Mouse (Mus musculus): ENCODE data around the gene Cyp1a1. TPM values are rescaled to one million over a fixed set of nuclear protein-coding genes. Genes with fewer than 3 reads are reported as not detected.

Cyp1a1 gene
- polyA plus RNA-seq (2015; fragmentation: Nextera tagmentation; extraction: Ambion mirVana) = 0.23 and 0.25 TPM in 2 replicates

DNA sequence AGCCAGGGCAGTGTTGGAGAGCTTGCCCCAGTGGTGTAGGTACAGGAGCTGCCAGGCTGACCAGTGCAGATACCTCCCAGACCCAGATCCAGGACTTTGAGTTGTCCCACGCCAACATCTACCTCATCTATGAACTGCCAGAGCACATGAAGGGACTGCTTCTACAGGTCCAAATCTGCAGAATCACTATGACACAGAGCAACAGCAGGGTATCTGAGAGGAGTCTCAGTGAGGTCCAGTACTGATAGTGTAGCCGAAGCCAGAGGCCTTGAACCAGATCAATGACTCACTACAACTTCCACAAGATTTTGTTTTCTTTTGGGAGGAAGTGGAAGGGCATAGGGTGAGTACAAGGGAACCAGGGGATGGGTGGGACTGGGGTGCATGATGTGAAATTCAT lies at the start of gene Cyp1a1:
Gene Cyp1a1, plus strand, starts transcription at position 178 of the 400 bp plus-strand sequence.
- Histone ChIP-seq H3K36me3 (ENCODE audit: insufficient read depth, low read length) (no peaks in the 10 kb centered on the region), H3K4me2 (replicated peaks; ENCODE audit: low read depth, low read length) (no peak within 1 kb of the TSS), H3K9me3 (ENCODE audit: low read length) (no peaks in the 10 kb centered on the region), H3K4me1 (ENCODE audit: insufficient read depth, low read length) (no peaks in the 10 kb centered on the region), H3K9ac (replicated peaks; ENCODE audit: low read length) (no peak within 1 kb of the TSS), H3K27ac (ENCODE audit: low read length) (no peak within 1 kb of the TSS), H3K27me3 (ENCODE audit: insufficient read depth, low read length) (no peaks in the 10 kb centered on the region), H3K4me3 (ENCODE audit: low read length) (no peak within 1 kb of the TSS)
- no peak for ATAC-seq (ENCODE audit: low FRiP score, low TSS enrichment)
- WGBS = 89% methylated on average over 2 of the region's 2 CpGs

DNA sequence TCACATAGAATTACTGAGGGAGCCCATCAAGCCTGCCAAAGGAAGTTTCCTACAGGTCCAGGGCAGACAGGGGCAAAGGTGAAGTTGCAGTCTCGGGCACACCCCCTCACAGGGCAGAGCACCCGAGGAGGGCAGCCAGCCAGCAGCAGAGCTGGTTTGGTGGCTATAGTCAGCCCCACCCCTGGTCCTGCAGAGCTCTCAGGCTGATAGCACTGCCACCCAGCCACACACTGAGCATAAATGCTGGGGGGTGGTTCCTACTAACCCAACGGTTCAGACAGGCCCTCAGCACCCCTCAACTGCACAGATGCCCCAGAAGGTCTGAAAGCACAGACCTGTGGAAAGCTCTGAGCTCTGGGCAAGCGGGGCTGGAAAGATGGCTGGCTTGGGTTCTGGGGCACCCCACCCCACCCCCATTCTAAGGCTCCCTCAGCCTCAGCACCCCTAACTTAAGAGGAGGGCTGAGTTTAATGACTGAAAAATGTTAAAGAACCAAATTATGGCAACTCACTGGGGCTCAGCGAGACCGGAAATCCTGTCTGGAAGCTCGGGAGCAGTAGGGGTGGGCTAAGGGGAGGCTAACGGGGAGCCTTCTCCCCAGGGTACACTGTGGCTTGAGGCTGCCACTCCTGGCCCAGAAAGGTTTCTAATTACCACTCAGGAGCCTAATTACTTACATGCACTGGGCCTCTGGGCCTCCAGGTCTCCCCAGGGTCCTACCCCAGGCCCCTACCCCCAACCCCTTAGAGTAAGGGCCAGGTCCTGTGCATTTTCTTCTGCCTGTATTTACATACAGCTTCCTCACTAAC lies 48.9 kb upstream of the Cyp1a1 start:
- Histone ChIP-seq H3K27me3 (ENCODE audit: insufficient read depth, low read length) (no peaks in the 10 kb centered on the region), H3K4me2 (replicated peaks; ENCODE audit: low read depth, low read length) (peak overlapping the region; percentile 40), H3K9me3 (ENCODE audit: low read length) (no peaks in the 10 kb centered on the region), H3K27ac (ENCODE audit: low read length) (peak overlapping the region; percentile 76), H3K4me3 (ENCODE audit: low read length) (no peak overlapping the region), H3K9ac (replicated peaks; ENCODE audit: low read length) (peak overlapping the region; percentile 49; the same call in 1 of the 2 replicates), H3K36me3 (ENCODE audit: insufficient read depth, low read length) (0 out of 2 replicates have a peak, but pooled peaks cover 8% of the 10 kb centered on the region), H3K4me1 (ENCODE audit: insufficient read depth, low read length) (peaks cover 72% of the 10 kb centered on the region)
- whole genome bisulfite sequencing = 18% methylated on average over 8 of the region's 8 CpGs
- ATAC-seq (ENCODE audit: low FRiP score, low TSS enrichment) = peak; percentile 42

DNA sequence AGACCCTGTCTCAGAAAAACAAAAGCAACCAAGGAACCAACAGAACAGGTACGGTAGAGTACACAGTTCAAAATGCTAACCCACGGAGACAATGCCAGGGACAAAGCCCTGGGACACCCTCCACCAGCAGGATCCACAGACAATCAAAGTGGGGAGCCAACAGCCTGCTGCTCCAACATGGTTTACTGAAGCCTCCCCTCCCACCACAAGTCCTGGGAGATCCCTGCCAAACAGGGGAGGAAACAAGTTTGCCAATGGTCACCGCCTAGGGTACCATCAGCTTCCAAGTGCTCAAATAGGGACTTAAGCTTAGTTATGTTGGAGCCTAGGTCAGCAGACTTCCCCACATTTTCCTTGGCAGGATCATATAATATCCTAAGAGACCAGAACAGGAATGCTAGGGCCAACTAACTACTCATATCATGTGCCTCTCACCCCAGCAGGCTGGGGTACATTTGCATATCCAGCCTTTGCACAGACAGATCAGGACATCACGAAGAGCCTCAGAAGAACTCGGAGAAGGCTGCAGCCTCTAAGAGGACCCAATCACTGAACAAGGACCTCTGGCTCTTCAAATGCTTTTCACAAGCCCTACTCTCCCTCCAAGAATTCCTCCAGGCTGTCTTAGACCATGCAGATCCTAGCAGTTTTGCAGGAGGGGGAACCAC lies 47.9 kb upstream of the Cyp1a1 start:
- Histone ChIP-seq H3K27me3 (ENCODE audit: insufficient read depth, low read length) (no peaks in the 10 kb centered on the region), H3K9me3 (ENCODE audit: low read length) (no peaks in the 10 kb centered on the region), H3K9ac (replicated peaks; ENCODE audit: low read length) (peak overlapping the region; percentile 24), H3K36me3 (ENCODE audit: insufficient read depth, low read length) (0 out of 2 replicates have a peak, but pooled peaks cover 8% of the 10 kb centered on the region), H3K27ac (ENCODE audit: low read length) (peak overlapping the region; percentile 85), H3K4me2 (replicated peaks; ENCODE audit: low read depth, low read length) (peak overlapping the region; percentile 40), H3K4me1 (ENCODE audit: insufficient read depth, low read length) (peaks cover 81% of the 10 kb centered on the region), H3K4me3 (ENCODE audit: low read length) (peak overlapping the region; percentile 3; the same call in 1 of the 2 replicates)
- no peak for ATAC-seq (ENCODE audit: low FRiP score, low TSS enrichment)
- 64% methylated on average over 5 of the region's 5 CpGs for WGBS

DNA sequence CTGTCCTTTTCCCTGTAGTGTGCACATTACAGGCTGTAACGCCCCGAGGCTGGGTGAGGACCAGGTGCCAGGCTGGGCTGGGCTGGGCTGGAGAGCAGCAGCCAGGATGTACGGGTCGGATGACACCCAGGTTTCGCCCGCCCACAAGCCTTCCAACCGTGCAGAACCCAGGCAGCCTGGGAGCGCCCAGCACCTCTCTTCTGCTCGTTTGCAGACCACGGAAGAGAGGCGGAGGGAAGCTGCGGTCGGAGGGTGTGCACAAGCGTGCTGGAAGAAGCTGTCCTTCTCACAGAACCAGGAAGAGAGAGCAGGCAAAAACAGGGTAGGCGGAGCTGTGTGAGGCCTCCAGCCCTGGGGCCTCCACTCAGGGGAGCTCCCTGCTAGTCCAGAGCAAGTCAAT lies 47.3 kb upstream of the Cyp1a1 start:
- Histone ChIP-seq H3K4me3 (ENCODE audit: low read length) (peak overlapping the region; percentile 3; the same call in 1 of the 2 replicates), H3K4me2 (replicated peaks; ENCODE audit: low read depth, low read length) (peak overlapping the region; percentile 40), H3K9ac (replicated peaks; ENCODE audit: low read length) (peak overlapping the region; percentile 24), H3K27ac (ENCODE audit: low read length) (peak overlapping the region; percentile 85), H3K9me3 (ENCODE audit: low read length) (no peaks in the 10 kb centered on the region), H3K27me3 (ENCODE audit: insufficient read depth, low read length) (no peaks in the 10 kb centered on the region), H3K4me1 (ENCODE audit: insufficient read depth, low read length) (peaks cover 81% of the 10 kb centered on the region), H3K36me3 (ENCODE audit: insufficient read depth, low read length) (0 out of 2 replicates have a peak, but pooled peaks cover 8% of the 10 kb centered on the region)
- WGBS = 3% methylated on average over 15 of the region's 15 CpGs
- peak; percentile 62 for ATAC-seq (ENCODE audit: low FRiP score, low TSS enrichment)

DNA sequence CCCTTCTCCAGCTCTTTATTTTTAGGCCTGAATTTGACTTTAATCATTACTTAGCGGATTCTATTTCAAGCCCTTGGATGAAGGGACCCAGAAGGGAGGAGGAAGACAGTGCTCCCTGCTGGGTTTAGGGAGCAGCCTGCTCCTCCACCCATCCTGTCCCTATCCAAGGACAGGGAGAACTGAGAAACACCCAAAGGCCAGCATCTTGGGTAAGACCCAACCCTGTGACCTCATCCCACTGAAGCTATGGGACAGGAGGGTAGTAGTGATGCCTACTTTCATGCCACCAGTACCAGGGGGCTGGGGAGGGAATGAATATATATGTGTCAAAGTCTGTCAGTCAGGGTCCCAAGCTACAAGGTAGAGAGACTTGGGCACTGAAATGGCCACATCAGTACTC lies 46.7 kb upstream of the Cyp1a1 start:
- WGBS = 70% methylated on average over 1 of the region's 1 CpGs
- H3K36me3 ChIP-seq (ENCODE audit: insufficient read depth, low read length) = 0 out of 2 replicates have a peak, but pooled peaks cover 8% of the 10 kb centered on the region
- peak overlapping the region; percentile 40 for H3K4me2 ChIP-seq (replicated peaks; ENCODE audit: low read depth, low read length)
- H3K4me3 ChIP-seq (ENCODE audit: low read length) = 0 out of 2 replicates have a peak overlapping the region, but pooled peaks have one; percentile 3
- H3K27ac ChIP-seq (ENCODE audit: low read length) = peak overlapping the region; percentile 85
- ATAC-seq (ENCODE audit: low FRiP score, low TSS enrichment) = no peak
- H3K9me3 ChIP-seq (ENCODE audit: low read length) = no peaks in the 10 kb centered on the region
- peak overlapping the region; percentile 24; the same call in 1 of the 2 replicates for H3K9ac ChIP-seq (replicated peaks; ENCODE audit: low read length)
- no peaks in the 10 kb centered on the region for H3K27me3 ChIP-seq (ENCODE audit: insufficient read depth, low read length)
- H3K4me1 ChIP-seq (ENCODE audit: insufficient read depth, low read length) = peaks cover 84% of the 10 kb centered on the region

DNA sequence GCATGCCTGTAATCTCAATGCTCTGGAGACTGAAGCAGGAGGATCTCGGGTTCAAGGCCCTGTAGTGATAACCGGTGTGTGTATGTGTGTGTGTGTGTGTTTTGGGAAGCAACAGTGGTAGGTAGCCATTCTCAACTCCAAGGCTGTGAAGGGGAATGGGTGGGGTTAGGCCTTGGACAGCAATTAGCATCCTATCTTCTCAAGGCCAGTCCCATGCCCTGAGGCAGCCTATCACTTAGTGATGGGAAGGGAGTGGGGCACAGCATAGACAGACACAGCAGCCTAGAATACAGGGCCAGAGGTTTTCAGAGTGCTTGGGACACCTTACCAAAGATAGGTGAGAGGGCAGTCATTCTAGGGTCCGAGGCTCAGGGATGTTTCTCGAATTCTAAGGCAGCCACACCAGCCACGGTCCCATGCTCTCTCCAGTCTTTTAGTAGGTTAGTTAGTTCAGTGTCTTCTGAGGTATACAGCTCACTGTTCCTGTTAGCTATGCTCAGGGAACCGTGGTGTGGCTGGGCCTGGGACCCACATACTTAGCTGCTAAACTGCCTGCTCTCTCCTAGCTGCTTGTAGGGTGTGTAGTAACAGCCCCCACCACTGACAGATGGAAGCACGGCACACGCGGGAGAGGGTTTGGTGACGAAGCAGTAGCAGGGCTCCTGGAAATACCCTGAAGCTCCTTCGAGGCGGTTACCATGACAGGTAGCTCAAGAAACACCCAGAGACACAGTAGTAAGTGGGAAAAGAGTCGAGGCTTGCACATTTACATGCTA lies 45.8 kb upstream of the Cyp1a1 start:
- no peak overlapping the region for H3K27ac ChIP-seq (ENCODE audit: low read length)
- H3K9ac ChIP-seq (replicated peaks; ENCODE audit: low read length) = no peak overlapping the region
- H3K9me3 ChIP-seq (ENCODE audit: low read length) = no peaks in the 10 kb centered on the region
- no peak overlapping the region for H3K4me2 ChIP-seq (replicated peaks; ENCODE audit: low read depth, low read length)
- peaks cover 80% of the 10 kb centered on the region for H3K4me1 ChIP-seq (ENCODE audit: insufficient read depth, low read length)
- H3K4me3 ChIP-seq (ENCODE audit: low read length) = no peak overlapping the region
- no peak for ATAC-seq (ENCODE audit: low FRiP score, low TSS enrichment)
- H3K27me3 ChIP-seq (ENCODE audit: insufficient read depth, low read length) = no peaks in the 10 kb centered on the region
- WGBS = 85% methylated on average over 13 of the region's 13 CpGs
- 0 out of 2 replicates have a peak, but pooled peaks cover 8% of the 10 kb centered on the region for H3K36me3 ChIP-seq (ENCODE audit: insufficient read depth, low read length)

DNA sequence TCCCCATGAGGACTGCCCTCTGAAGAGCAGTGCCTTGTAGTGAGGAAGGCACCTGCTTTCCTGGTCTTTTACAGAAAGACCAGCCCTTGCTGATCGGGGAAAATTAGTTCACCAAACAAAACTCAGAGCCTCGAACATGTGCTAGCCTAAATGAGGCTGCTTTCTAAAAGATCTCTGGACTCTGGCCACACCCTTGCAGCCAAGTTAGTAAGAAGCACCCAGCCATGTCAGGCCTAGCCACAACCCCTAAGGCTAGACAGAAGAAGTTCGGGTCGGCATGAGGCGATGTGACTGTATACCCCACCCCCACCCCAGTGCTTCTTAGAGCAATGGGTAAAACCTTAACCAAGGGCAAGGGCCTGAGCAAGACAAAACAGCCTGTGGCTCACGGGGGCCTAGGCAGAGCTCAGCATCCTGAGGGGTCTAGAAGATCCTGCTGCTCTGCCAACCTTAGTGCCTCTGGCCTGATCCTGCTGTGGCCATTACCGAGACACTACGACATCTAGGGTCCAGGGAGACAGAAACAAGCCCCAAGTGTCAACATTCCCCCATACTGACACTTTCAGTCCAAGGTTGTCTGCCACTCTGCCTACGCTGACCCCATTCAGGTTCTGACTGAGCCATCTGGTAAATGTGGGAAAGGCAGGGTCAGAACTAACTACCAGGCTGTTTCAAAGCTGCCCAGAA lies 44.4 kb upstream of the Cyp1a1 start:
- 53% methylated on average over 9 of the region's 9 CpGs for WGBS
- H3K9ac ChIP-seq (replicated peaks; ENCODE audit: low read length) = peak overlapping the region; percentile 100
- no peaks in the 10 kb centered on the region for H3K27me3 ChIP-seq (ENCODE audit: insufficient read depth, low read length)
- peak overlapping the region; percentile 90 for H3K4me3 ChIP-seq (ENCODE audit: low read length)
- peak overlapping the region; percentile 82 for H3K4me2 ChIP-seq (replicated peaks; ENCODE audit: low read depth, low read length)
- no peak for ATAC-seq (ENCODE audit: low FRiP score, low TSS enrichment)
- 0 out of 2 replicates have a peak, but pooled peaks cover 8% of the 10 kb centered on the region for H3K36me3 ChIP-seq (ENCODE audit: insufficient read depth, low read length)
- H3K9me3 ChIP-seq (ENCODE audit: low read length) = no peaks in the 10 kb centered on the region
- peak overlapping the region; percentile 59 for H3K27ac ChIP-seq (ENCODE audit: low read length)
- H3K4me1 ChIP-seq (ENCODE audit: insufficient read depth, low read length) = peaks cover 67% of the 10 kb centered on the region

DNA sequence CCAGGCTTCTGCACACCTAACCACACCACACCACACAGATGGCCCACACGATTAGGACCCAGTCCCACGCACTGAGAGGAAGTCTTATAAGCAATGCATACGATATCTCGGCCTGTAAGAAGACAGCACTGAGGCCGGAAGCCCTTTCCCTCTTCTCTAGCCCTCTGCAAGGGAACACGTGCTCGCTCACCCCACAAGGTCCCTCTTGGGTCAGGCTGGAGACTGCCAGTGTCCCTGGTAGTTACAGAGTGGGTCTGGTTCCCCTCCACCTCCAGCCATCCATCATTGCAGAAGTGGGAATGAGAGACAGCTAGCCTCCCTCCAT lies 43.9 kb upstream of the Cyp1a1 start:
- peak overlapping the region; percentile 59 for H3K27ac ChIP-seq (ENCODE audit: low read length)
- H3K4me3 ChIP-seq (ENCODE audit: low read length) = peak overlapping the region; percentile 90
- peaks cover 62% of the 10 kb centered on the region for H3K4me1 ChIP-seq (ENCODE audit: insufficient read depth, low read length)
- H3K9ac ChIP-seq (replicated peaks; ENCODE audit: low read length) = peak overlapping the region; percentile 100
- ATAC-seq (ENCODE audit: low FRiP score, low TSS enrichment) = no peak
- no peaks in the 10 kb centered on the region for H3K27me3 ChIP-seq (ENCODE audit: insufficient read depth, low read length)
- H3K36me3 ChIP-seq (ENCODE audit: insufficient read depth, low read length) = 0 out of 2 replicates have a peak, but pooled peaks cover 8% of the 10 kb centered on the region
- WGBS = 23% methylated on average over 7 of the region's 7 CpGs
- H3K9me3 ChIP-seq (ENCODE audit: low read length) = no peaks in the 10 kb centered on the region
- peak overlapping the region; percentile 82 for H3K4me2 ChIP-seq (replicated peaks; ENCODE audit: low read depth, low read length)

DNA sequence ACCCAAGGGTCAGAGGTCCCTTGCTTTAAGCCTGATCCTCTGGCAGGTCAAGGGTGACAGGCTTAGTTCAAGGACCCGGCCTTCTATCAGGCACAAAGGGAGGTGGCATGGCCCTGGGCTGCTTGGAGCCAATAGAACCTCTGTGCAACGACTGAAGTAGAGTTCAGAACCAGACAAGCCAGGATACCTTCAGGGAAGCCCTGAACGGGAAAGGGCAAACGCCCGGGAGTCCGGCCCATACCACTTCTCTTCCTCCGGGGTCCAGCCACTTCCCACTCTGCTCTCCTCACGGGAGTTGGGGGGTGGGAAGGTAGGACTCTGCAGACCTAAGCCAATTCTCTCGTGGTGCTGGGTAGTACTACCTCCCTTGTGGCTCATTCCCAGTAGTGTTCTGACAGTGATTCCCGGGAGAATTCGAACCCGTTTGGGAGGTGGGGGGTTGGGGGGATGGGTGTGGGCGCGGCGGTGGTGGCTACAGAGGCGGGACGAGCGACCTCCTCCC lies 43.2 kb upstream of the Cyp1a1 start:
- 0% methylated on average over 16 of the region's 18 CpGs for WGBS
- H3K4me1 ChIP-seq (ENCODE audit: insufficient read depth, low read length) = peaks cover 55% of the 10 kb centered on the region
- peak overlapping the region; percentile 90 for H3K4me3 ChIP-seq (ENCODE audit: low read length)
- no peaks in the 10 kb centered on the region for H3K27me3 ChIP-seq (ENCODE audit: insufficient read depth, low read length)
- no peaks in the 10 kb centered on the region for H3K9me3 ChIP-seq (ENCODE audit: low read length)
- H3K27ac ChIP-seq (ENCODE audit: low read length) = peak overlapping the region; percentile 96
- ATAC-seq (ENCODE audit: low FRiP score, low TSS enrichment) = peak; percentile 1; the same call in 1 of the 2 replicates
- H3K36me3 ChIP-seq (ENCODE audit: insufficient read depth, low read length) = 0 out of 2 replicates have a peak, but pooled peaks cover 8% of the 10 kb centered on the region
- H3K4me2 ChIP-seq (replicated peaks; ENCODE audit: low read depth, low read length) = peak overlapping the region; percentile 82
- H3K9ac ChIP-seq (replicated peaks; ENCODE audit: low read length) = peak overlapping the region; percentile 100
